Mouse (Mus musculus): ENCODE results near the gene Apob. TPM values are rescaled to one million over a fixed set of nuclear protein-coding genes. Genes with fewer than 3 reads are reported as not detected.
"Not testable (repeated sequence)": the region's sequence is repeated elsewhere in the genome, so short reads cannot be mapped to it uniquely, and the experiment has no call there.

The Apob gene
- polyA plus RNA-seq, 1 experiment: 0.23 TPM

DNA sequence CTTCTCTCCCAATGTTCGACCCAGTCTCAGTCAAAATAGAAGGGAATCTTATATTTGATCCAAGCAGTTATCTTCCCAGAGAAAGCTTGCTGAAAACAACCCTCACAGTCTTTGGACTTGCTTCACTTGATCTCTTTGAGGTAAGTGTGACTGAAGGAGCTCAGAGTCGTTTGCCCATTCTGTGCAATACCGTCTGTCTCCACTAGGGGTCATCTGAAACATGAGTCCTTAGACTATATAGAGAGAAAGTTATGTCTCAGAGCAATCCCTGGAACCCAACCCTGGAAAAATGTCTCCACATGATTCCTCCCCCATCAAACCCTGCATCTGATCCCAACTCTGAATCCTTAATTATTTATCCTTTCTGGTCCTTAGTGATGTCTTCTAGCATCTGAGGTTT lies 13.4 kb downstream of the Apob start:
- no peaks in the 10 kb centered on the region for H3K36me3 ChIP-seq (ENCODE audit: control insufficient read depth, insufficient read depth, low read length)
- no peak overlapping the region for H3K4me3 ChIP-seq (ENCODE audit: control insufficient read depth, insufficient read depth, low read length)
- H3K4me1 ChIP-seq (replicated peaks; ENCODE audit: control insufficient read depth, insufficient read depth, low read length): no peaks in the 10 kb centered on the region
- DNase-seq: peak; percentile 37
- H3K27ac ChIP-seq (ENCODE audit: control insufficient read depth, insufficient read depth, low read length): no peak overlapping the region
- no peak for TF ChIP-seq CTCF (IDR thresholded peaks at IDR 0.05; ENCODE audit: borderline replicate concordance, control insufficient read depth, extremely low read depth, insufficient read depth, low read length, poor library complexity)
- no peak for TF ChIP-seq POLR2A (IDR thresholded peaks at IDR 0.05; ENCODE audit: control insufficient read depth, extremely low read depth, insufficient read depth, low read length, poor library complexity)
- WGBS: 10% methylated on average over 3 of the region's 3 CpGs
- no peaks in the 10 kb centered on the region for H3K27me3 ChIP-seq (ENCODE audit: control insufficient read depth, insufficient read depth, low read length)

DNA sequence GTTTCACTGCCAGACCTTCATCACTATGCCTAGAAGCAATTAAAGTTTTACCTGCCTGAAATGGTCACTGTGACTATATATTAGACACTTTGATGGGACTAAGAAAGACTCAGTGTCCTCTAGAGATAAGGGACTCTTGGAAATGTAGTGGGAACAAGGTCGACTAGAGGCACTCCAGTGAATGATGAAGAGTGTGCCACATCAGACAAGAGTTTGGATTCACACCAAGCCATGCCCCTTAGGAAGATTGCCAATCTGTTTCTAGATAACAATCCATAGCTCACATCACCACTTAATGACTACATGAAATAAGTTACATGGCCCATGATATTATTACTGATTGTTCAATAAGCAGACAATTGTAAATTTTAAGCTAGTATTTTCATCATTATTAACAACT lies 14.1 kb downstream of the Apob start:
- WGBS: 12% methylated on average over 1 of the region's 1 CpGs
- no peak overlapping the region for H3K27ac ChIP-seq (ENCODE audit: control insufficient read depth, insufficient read depth, low read length)
- no peak overlapping the region for H3K4me3 ChIP-seq (ENCODE audit: control insufficient read depth, insufficient read depth, low read length)
- TF ChIP-seq POLR2A (IDR thresholded peaks at IDR 0.05; ENCODE audit: control insufficient read depth, extremely low read depth, insufficient read depth, low read length, poor library complexity) (no peak), CTCF (IDR thresholded peaks at IDR 0.05; ENCODE audit: borderline replicate concordance, control insufficient read depth, extremely low read depth, insufficient read depth, low read length, poor library complexity) (no peak)
- DNase-seq: no peak
- H3K4me1 ChIP-seq (replicated peaks; ENCODE audit: control insufficient read depth, insufficient read depth, low read length): no peaks in the 10 kb centered on the region
- no peaks in the 10 kb centered on the region for H3K36me3 ChIP-seq (ENCODE audit: control insufficient read depth, insufficient read depth, low read length)
- no peaks in the 10 kb centered on the region for H3K27me3 ChIP-seq (ENCODE audit: control insufficient read depth, insufficient read depth, low read length)

DNA sequence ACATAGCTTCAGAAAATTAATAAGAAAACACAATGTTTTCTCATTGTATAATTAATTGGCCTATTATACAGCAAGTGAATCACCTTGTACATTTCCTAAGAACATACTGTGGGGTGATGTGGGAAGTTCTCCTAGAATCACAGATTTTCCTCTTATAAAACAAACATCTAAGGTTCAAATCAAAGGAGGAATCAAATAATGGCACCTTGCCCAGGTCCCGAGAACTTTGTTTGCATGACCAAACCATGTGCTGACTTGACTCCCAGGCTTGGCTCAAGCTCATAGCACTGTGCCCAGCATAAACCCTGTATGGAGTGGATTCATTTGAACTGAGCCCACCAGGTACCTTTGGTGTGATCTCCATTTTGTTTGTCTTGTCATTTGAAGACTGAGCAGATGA lies 43.5 kb downstream of the Apob start:
- no peak overlapping the region for H3K27ac ChIP-seq (ENCODE audit: control insufficient read depth, insufficient read depth, low read length)
- no peaks in the 10 kb centered on the region for H3K4me1 ChIP-seq (replicated peaks; ENCODE audit: control insufficient read depth, insufficient read depth, low read length)
- H3K27me3 ChIP-seq (ENCODE audit: control insufficient read depth, insufficient read depth, low read length): no peaks in the 10 kb centered on the region
- H3K4me3 ChIP-seq (ENCODE audit: control insufficient read depth, insufficient read depth, low read length): no peak overlapping the region
- no peak for DNase-seq
- WGBS: 97% methylated on average over 1 of the region's 1 CpGs
- no peak for TF ChIP-seq CTCF (IDR thresholded peaks at IDR 0.05; ENCODE audit: borderline replicate concordance, control insufficient read depth, extremely low read depth, insufficient read depth, low read length, poor library complexity)
- no peak for TF ChIP-seq POLR2A (IDR thresholded peaks at IDR 0.05; ENCODE audit: control insufficient read depth, extremely low read depth, insufficient read depth, low read length, poor library complexity)
- H3K36me3 ChIP-seq (ENCODE audit: control insufficient read depth, insufficient read depth, low read length): no peaks in the 10 kb centered on the region

DNA sequence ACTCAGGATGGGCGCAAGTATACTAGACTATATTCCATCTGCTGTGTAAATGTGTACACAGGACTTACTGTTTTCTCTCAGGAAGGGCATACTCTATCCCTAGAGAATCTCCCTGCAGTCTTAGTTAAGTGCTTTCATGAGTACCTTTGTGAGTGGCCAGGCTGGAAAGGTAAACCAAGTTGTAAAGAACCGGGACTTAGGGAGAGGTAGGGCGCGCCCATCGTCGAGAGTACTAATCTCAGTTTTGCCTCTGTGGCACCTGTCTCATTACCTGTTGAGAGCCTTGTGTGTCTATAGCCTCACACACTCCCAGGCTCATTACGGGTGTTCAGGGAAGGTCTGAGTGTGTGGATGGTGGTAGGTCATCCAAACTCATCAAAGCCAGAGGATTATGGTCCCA lies 52.1 kb downstream of the Apob start:
- H3K27ac ChIP-seq (ENCODE audit: control insufficient read depth, insufficient read depth, low read length): no peak overlapping the region
- TF ChIP-seq POLR2A (IDR thresholded peaks at IDR 0.05; ENCODE audit: control insufficient read depth, extremely low read depth, insufficient read depth, low read length, poor library complexity) (no peak), CTCF (IDR thresholded peaks at IDR 0.05; ENCODE audit: borderline replicate concordance, control insufficient read depth, extremely low read depth, insufficient read depth, low read length, poor library complexity) (no peak)
- no peaks in the 10 kb centered on the region for H3K4me1 ChIP-seq (replicated peaks; ENCODE audit: control insufficient read depth, insufficient read depth, low read length)
- H3K4me3 ChIP-seq (ENCODE audit: control insufficient read depth, insufficient read depth, low read length): no peak overlapping the region
- no peak for DNase-seq
- WGBS: 93% methylated on average over 7 of the region's 7 CpGs
- no peaks in the 10 kb centered on the region for H3K27me3 ChIP-seq (ENCODE audit: control insufficient read depth, insufficient read depth, low read length)
- no peaks in the 10 kb centered on the region for H3K36me3 ChIP-seq (ENCODE audit: control insufficient read depth, insufficient read depth, low read length)

DNA sequence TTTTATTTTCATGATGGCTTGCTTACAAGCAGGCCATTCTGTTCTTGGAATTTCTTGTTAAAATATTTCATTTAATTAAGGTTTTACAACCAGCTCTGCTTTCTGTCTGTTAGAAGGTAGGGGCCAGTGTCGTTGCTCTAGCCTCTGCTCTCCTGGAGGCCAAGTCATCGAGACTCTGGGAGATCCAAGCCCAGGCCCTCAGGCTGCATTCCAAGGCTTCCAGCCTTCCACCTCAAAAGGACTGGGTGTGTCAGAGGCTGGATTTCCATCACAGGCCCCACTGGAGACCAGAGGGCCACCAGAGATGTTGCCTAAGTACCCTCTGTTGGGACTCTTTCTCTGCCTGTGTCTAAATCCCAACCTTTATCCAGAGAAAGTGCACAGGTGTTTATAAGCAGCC lies 52.6 kb downstream of the Apob start:
- no peak for DNase-seq
- no peaks in the 10 kb centered on the region for H3K27me3 ChIP-seq (ENCODE audit: control insufficient read depth, insufficient read depth, low read length)
- WGBS: 71% methylated on average over 2 of the region's 2 CpGs
- H3K4me3 ChIP-seq (ENCODE audit: control insufficient read depth, insufficient read depth, low read length): no peak overlapping the region
- TF ChIP-seq POLR2A (IDR thresholded peaks at IDR 0.05; ENCODE audit: control insufficient read depth, extremely low read depth, insufficient read depth, low read length, poor library complexity): no peak
- no peak for TF ChIP-seq CTCF (IDR thresholded peaks at IDR 0.05; ENCODE audit: borderline replicate concordance, control insufficient read depth, extremely low read depth, insufficient read depth, low read length, poor library complexity)
- H3K27ac ChIP-seq (ENCODE audit: control insufficient read depth, insufficient read depth, low read length): no peak overlapping the region
- H3K36me3 ChIP-seq (ENCODE audit: control insufficient read depth, insufficient read depth, low read length): no peaks in the 10 kb centered on the region
- H3K4me1 ChIP-seq (replicated peaks; ENCODE audit: control insufficient read depth, insufficient read depth, low read length): no peaks in the 10 kb centered on the region

DNA sequence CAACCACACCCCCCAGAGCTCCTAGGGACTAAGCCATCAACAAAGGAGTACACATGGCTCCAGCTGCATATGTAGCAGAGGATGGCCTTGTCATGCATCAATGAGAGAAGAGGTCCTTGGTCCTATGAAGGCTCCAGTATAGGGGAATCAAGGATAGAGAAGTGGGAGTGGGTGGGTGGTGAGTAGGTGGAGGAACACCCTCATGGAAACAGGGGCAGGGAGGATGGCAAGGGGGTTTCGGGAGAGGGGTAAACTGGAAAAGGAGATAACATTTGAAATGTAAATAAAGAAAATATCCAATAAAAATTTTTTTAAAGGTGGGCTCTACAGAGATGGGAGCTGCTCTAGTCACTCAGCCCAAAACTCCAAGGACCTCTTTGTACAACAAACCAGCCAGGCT lies 53.7 kb downstream of the Apob start:
- DNase-seq; H3K4me3 ChIP-seq (ENCODE audit: control insufficient read depth, insufficient read depth, low read length); H3K27ac ChIP-seq (ENCODE audit: control insufficient read depth, insufficient read depth, low read length); H3K27me3 ChIP-seq (ENCODE audit: control insufficient read depth, insufficient read depth, low read length); H3K36me3 ChIP-seq (ENCODE audit: control insufficient read depth, insufficient read depth, low read length); H3K4me1 ChIP-seq (replicated peaks; ENCODE audit: control insufficient read depth, insufficient read depth, low read length): not testable (repeated sequence)
- WGBS: 86% methylated on average over 1 of the region's 1 CpGs

DNA sequence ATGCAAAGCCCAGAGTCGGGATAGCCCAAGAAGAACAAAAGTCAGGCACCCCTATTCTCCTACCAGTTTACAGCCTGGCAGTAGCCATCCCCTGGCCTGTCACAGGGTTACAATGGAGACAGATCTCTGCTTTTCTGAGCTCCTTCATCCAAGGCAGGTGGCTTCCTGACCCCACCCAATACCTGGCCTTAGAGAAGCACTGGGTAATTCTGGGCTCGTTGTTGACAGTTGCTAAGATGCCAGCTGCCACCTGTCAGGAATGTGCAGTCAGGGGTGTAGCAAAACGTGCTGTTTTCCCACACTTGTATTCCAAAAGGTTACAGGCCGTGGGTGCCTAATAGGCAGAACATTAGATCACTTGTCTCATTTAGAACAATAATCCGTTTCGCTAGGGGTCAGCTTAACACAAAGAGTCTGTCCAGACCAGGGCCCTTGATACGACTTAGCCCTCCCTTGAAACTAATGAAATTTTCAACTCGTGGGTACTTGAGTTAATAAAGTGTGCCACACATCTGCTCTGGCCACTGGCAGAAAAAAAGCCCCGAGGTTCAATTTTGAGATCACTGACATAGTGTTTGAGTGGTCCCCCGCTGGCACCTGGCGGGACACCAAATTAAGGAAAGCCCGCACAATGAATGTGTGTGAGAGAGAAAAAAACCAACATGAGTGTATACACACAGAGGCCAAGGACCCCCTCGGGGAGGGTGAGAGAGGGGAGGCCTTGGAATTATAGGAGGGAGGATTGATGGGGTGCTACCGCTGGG lies 54.3 kb downstream of the Apob start:
- 83% methylated on average over 14 of the region's 14 CpGs for WGBS

More for the DNA sequence above, 54.3 kb downstream of the Apob start:
- H3K4me3 ChIP-seq (ENCODE audit: control insufficient read depth, insufficient read depth, low read length): no peak overlapping the region
- H3K27ac ChIP-seq (ENCODE audit: control insufficient read depth, insufficient read depth, low read length): no peak overlapping the region
- TF ChIP-seq POLR2A (IDR thresholded peaks at IDR 0.05; ENCODE audit: control insufficient read depth, extremely low read depth, insufficient read depth, low read length, poor library complexity) (no peak), CTCF (IDR thresholded peaks at IDR 0.05; ENCODE audit: borderline replicate concordance, control insufficient read depth, extremely low read depth, insufficient read depth, low read length, poor library complexity) (no peak)
- H3K4me1 ChIP-seq (replicated peaks; ENCODE audit: control insufficient read depth, insufficient read depth, low read length): no peaks in the 10 kb centered on the region
- no peaks in the 10 kb centered on the region for H3K27me3 ChIP-seq (ENCODE audit: control insufficient read depth, insufficient read depth, low read length)
- DNase-seq: no peak
- no peaks in the 10 kb centered on the region for H3K36me3 ChIP-seq (ENCODE audit: control insufficient read depth, insufficient read depth, low read length)

Data from thymus, adult 2 months (tissue).